Mouse (Mus musculus): ENCODE data around the gene Gm9046.
"Not testable (repeated sequence)": the region's sequence is repeated elsewhere in the genome, so short reads cannot be mapped to it uniquely, and the experiment has no call there.

Gm9046 gene

DNA sequence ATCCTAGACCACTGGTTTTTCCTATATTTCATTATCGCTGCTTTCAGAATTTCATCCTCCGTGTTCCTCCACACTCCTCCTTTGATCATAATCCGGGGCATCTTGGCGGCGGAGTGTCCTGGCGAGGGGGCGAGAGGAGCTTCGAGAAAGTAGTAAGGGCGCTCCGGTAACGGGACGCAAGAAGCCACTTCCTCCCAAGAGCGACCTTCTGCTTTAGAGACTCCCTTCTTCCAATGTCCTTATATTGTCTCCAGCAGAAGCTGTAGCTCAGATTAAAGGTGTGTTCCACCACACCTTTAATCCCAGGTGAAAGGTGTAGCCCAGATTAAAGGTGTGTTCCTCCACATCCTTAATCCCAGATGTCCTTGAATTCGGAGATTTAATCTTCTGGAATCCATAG is at the start of gene Gm9046:
Gene Gm9046, minus strand, starts transcription at position 101 of the 400 bp plus-strand sequence.
- in situ Hi-C loops (cut with MboI, MseI), result loop anchor here (25.0 kb wide), 1 partner anchor 1481 kb away; no protein-coding TSS in a partner anchor

DNA sequence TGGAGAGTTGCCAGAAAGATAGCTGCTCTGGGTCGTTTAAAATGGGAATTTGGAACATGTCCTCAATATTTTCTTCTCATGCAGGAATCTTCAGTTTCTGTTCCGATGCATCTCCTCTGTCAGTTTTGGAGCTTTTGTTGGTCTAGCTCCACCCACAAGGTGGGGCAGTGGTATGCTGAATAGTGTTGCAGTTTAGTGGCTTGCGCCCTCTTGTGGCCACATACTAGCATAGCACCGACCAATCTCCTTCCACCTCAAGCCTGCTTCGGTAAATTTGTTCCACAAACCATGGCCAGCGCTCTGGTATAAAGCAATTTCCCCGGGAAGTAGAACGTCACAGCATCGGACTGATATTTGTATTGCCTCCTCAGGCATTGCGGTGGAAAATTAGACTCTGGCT is 27.4 kb upstream of the Gm9046 start:
- in situ Hi-C loops (cut with MboI, MseI), result loop anchor here (5.0 kb wide), 2 partner anchors 177 to 213 kb away; no protein-coding TSS in a partner anchor

DNA sequence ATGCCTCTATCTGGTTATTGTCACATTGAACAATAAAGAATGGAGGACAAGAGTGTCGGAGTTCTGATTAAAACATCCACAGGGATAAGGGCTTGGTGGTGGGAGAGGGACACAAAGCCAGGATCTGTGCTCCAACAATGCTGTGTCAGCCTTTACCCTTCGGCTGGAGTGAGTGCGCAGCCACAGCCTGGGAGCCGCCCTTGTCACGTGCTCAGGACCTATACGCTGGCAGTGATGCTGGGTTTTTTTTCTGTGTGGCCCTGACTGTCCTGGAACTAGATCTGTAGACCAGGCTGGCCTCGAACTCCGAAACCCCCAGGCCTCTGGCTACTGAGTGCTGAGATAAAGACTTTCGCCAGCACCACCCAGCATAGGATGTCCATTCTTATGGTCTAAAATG is 26.5 kb upstream of the Gm9046 start:
- in situ Hi-C loops (cut with MboI, MseI), result no loop called here

DNA sequence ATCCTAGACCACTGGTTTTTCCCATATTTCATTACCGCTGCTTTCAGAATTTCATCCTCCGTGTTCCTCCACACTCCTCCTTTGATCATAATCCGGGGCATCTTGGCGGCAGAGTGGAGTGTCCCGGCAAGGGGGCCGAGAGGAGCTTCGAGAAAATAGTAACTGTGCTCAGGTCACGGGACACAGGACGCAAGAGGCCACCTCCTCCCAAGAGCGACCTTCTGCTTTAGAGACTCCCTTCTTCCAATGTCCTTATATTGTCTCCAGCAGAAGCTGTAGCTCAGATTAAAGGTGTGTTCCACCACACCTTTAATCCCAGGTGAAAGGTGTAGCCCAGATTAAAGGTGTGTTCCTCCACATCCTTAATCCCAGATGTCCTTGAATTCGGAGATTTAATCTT is 10.9 kb upstream of the Gm9046 start, which contains the start of gene Gm9049:
Gene Gm9049, minus strand, starts transcription at position 101 of the 400 bp plus-strand sequence.
- in situ Hi-C loops (cut with MboI, MseI), result not testable (repeated sequence)

DNA sequence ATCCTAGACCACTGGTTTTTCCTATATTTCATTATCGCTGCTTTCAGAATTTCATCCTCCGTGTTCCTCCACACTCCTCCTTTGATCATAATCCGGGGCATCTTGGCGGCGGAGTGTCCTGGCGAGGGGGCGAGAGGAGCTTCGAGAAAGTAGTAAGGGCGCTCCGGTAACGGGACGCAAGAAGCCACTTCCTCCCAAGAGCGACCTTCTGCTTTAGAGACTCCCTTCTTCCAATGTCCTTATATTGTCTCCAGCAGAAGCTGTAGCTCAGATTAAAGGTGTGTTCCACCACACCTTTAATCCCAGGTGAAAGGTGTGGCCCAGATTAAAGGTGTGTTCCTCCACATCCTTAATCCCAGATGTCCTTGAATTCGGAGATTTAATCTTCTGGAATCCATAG is 5.5 kb upstream of the Gm9046 start, which contains the start of gene Gm9048:
Gene Gm9048, minus strand, starts transcription at position 101 of the 400 bp plus-strand sequence.
- in situ Hi-C loops (cut with MboI, MseI), result loop anchor here (25.0 kb wide), 1 partner anchor 1486 kb away; no protein-coding TSS in a partner anchor

DNA sequence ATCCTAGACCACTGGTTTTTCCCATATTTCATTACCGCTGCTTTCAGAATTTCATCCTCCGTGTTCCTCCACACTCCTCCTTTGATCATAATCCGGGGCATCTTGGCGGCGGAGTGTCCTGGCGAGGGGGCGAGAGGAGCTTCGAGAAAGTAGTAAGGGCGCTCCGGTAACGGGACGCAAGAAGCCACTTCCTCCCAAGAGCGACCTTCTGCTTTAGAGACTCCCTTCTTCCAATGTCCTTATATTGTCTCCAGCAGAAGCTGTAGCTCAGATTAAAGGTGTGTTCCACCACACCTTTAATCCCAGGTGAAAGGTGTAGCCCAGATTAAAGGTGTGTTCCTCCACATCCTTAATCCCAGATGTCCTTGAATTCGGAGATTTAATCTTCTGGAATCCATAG is 5.3 kb downstream of the Gm9046 start, which contains the start of gene Gm9045:
Gene Gm9045, minus strand, starts transcription at position 101 of the 400 bp plus-strand sequence.
- in situ Hi-C loops (cut with MboI, MseI), result loop anchor here (5.0 to 25.0 kb wide), 2 partner anchors 90 to 1475 kb away; no protein-coding TSS in a partner anchor

DNA sequence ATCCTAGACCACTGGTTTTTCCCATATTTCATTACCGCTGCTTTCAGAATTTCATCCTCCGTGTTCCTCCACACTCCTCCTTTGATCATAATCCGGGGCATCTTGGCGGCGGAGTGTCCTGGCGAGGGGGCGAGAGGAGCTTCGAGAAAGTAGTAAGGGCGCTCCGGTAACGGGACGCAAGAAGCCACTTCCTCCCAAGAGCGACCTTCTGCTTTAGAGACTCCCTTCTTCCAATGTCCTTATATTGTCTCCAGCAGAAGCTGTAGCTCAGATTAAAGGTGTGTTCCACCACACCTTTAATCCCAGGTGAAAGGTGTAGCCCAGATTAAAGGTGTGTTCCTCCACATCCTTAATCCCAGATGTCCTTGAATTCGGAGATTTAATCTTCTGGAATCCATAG is 10.7 kb downstream of the Gm9046 start, which contains the start of gene Gm9044:
Gene Gm9044, minus strand, starts transcription at position 101 of the 400 bp plus-strand sequence.
- in situ Hi-C loops (cut with MboI, MseI), result loop anchor here (25.0 kb wide), 1 partner anchor 1470 kb away; no protein-coding TSS in a partner anchor

DNA sequence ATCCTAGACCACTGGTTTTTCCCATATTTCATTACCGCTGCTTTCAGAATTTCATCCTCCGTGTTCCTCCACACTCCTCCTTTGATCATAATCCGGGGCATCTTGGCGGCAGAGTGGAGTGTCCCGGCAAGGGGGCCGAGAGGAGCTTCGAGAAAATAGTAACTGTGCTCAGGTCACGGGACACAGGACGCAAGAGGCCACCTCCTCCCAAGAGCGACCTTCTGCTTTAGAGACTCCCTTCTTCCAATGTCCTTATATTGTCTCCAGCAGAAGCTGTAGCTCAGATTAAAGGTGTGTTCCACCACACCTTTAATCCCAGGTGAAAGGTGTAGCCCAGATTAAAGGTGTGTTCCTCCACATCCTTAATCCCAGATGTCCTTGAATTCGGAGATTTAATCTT is 16.2 kb downstream of the Gm9046 start, which contains the start of gene Gm9040:
Gene Gm9040, minus strand, starts transcription at position 101 of the 400 bp plus-strand sequence.
- in situ Hi-C loops (cut with MboI, MseI), result loop anchor here (25.0 kb wide), 1 partner anchor 1465 kb away; no protein-coding TSS in a partner anchor

DNA sequence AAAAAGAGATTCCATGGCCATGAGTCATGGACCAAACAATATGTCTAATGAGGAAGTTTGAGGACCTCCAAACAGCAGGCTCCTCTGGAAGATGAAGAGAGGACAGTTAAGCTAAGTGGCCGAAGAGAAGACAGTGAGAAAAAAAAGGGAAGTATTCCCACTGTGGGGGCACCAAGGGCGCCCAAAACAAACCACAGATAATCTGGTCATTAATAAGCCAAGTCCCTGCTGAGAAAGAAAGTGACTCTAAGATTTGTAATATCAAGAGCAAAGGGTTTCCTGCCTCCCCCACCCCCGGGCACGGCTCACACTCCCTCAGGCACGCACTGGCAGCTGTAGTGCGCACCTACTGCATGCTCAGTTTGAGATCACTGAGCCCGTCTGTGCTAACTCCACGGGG is 24.0 kb downstream of the Gm9046 start:
- in situ Hi-C loops (cut with MboI, MseI), result no loop called here

DNA sequence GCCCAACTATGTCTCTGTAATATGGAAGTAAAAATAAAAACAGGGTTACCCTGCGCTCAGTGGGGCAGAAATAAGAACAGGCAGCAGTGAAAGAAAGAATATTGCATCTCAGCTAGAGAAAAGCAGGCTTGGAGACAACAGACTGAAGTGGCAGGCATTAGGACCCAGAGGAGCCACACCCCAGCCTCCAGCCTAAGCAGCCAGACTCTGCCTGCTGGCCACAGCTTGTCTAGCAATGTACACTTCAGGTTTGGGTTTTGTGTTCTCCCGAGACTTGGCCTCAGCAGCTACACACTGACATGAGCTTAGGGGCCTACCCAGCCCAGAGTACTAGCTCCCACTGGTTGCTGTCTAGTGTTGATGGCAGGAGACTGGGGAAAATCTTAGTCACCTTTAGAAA is 40.9 kb downstream of the Gm9046 start:
- in situ Hi-C loops (cut with MboI, MseI), result not testable (repeated sequence)

DNA sequence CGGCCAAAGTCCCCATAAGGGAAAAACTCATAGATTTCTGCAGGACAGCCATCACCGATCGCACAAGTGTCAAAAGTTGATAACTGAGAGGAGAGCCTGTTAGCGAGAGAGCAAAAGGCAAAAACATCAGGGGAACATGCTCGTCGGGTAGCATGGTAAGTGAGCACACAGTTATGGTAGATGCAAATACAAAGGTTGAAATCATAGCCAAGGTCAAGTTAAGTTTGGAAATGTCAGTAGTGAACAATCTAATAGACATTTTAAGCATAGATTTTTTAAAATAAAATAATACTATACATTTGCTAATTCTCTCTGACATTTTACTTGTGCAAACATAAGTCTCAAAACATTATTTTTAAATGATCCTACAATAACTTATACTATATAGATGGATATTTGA is 48.1 kb downstream of the Gm9046 start, which contains the start of gene Iltifb:
Gene Iltifb, minus strand, starts transcription at position 101 of the 400 bp plus-strand sequence.
- in situ Hi-C loops (cut with MboI, MseI), result loop anchor here (5.0 kb wide), 1 partner anchor 88 kb away; no protein-coding TSS in a partner anchor
